11 mouse cellular contexts compared by ENCODE assay signal in genomic region chr16:24910834-24911233, GRCm38 (mm10).
DNase-seq lines count a peak whose midpoint lies in the region; ATAC-seq and TF ChIP-seq lines count a peak whose summit lies in the region.
"Had no signal": no experiment of that assay in that cellular context is flagged by ENCODE, and none has a peak within 500 bp of the region (broad histone marks: within the 10 kb centered on the region; RNA-seq: fewer than 3 reads in every experiment).

No protein-coding gene starts in this region.

- no peaks in the 10 kb centered on the region for H3K9me3 ChIP-seq in forebrain, postnatal 0 days (ENCODE audit: low read length)
- no peaks in the 10 kb centered on the region for H3K9me3 ChIP-seq in forebrain, embryonic 12.5 days
- H3K9me3 ChIP-seq in lung, embryonic 14.5 days (ENCODE audit: low read depth, low read length), result no peaks in the 10 kb centered on the region
- H3K9me3 ChIP-seq: stomach, embryonic 15.5 days had no signal

- peak; percentile 39 for TF ChIP-seq CTCF in forebrain, postnatal 0 days (IDR thresholded peaks at IDR 0.05; ENCODE audit: low read depth)
- peak; percentile 49 for TF ChIP-seq CTCF in lung, embryonic 14.5 days (IDR thresholded peaks at IDR 0.05; ENCODE audit: low read depth)

- no peak overlapping the region for H3K4me3 ChIP-seq in forebrain, postnatal 0 days (ENCODE audit: low read depth, low read length)
- no peak overlapping the region for H3K4me3 ChIP-seq in forebrain, embryonic 12.5 days (replicated peaks)
- H3K4me3 ChIP-seq in lung, embryonic 14.5 days (ENCODE audit: low read depth, low read length), result no peak overlapping the region
- H3K4me3 ChIP-seq: stomach, embryonic 15.5 days had no signal

- no peak overlapping the region for H3K4me2 ChIP-seq in forebrain, postnatal 0 days (ENCODE audit: low read depth)
- no peak overlapping the region for H3K4me2 ChIP-seq in forebrain, embryonic 12.5 days
- no peak overlapping the region for H3K4me2 ChIP-seq in lung, embryonic 14.5 days
- H3K4me2 ChIP-seq: stomach, embryonic 15.5 days had no signal

- H3K4me1 ChIP-seq in forebrain, postnatal 0 days (ENCODE audit: insufficient read depth), result peaks cover 5% of the 10 kb centered on the region
- H3K4me1 ChIP-seq in forebrain, embryonic 12.5 days, result peaks cover 3% of the 10 kb centered on the region; the same call in 1 of the 2 replicates
- peaks cover 7% of the 10 kb centered on the region; the same call in 1 of the 2 replicates for H3K4me1 ChIP-seq in lung, embryonic 14.5 days (ENCODE audit: insufficient read depth)

- no peak overlapping the region for H3K9ac ChIP-seq in forebrain, postnatal 0 days
- no peak overlapping the region for H3K9ac ChIP-seq in forebrain, embryonic 12.5 days
- H3K9ac ChIP-seq in lung, embryonic 14.5 days, result no peak overlapping the region
- H3K9ac ChIP-seq: stomach, embryonic 15.5 days had no signal

- 44% methylated on average over 3 of the region's 3 CpGs for WGBS in forebrain, postnatal 0 days
- 63% methylated on average over 3 of the region's 3 CpGs for WGBS in forebrain, embryonic 12.5 days
- WGBS in lung, embryonic 14.5 days, result 32% methylated on average over 3 of the region's 3 CpGs

- no peaks in the 10 kb centered on the region for H3K27me3 ChIP-seq in forebrain, postnatal 0 days (ENCODE audit: insufficient read depth, low read length)
- H3K27me3 ChIP-seq in forebrain, embryonic 12.5 days, result no peaks in the 10 kb centered on the region
- no peaks in the 10 kb centered on the region for H3K27me3 ChIP-seq in lung, embryonic 14.5 days (ENCODE audit: insufficient read depth, low read length)
- H3K27me3 ChIP-seq: stomach, embryonic 15.5 days had no signal

- DNase-seq in forebrain, postnatal 0 days, result no peak
- DNase-seq in lung, embryonic 14.5 days, result peak; percentile 69
- DNase-seq in lung, postnatal 25 days (ENCODE audit: low spot score), result no peak
- DNase-seq in Muller cell, postnatal 12 days (ENCODE audit: inconsistent ontology term), result peak; percentile 56
- DNase-seq in layer of hippocampus, adult 8-10 months (ENCODE audit: low spot score in 2 of 2), result no peak
- DNase-seq in urinary bladder, postnatal 14 days (ENCODE audit: low spot score), result no peak
- DNase-seq: cerebellum, adult 11-12 months had no signal

- no peak overlapping the region for H3K27ac ChIP-seq in forebrain, postnatal 0 days (ENCODE audit: low read depth, low read length)
- H3K27ac ChIP-seq in forebrain, embryonic 12.5 days, result no peak overlapping the region
- H3K27ac ChIP-seq in lung, embryonic 14.5 days (ENCODE audit: low read depth), result no peak overlapping the region
- H3K27ac ChIP-seq: stomach, embryonic 15.5 days had no signal

- ATAC-seq in forebrain, postnatal 0 days, result peak; percentile 36; the same call in 1 of the 2 replicates
- ATAC-seq in forebrain, embryonic 12.5 days (ENCODE audit: low FRiP score), result no peak
- peak; percentile 57; the same call in 1 of the 2 replicates for ATAC-seq in lung, embryonic 14.5 days (ENCODE audit: insufficient read depth)
- ATAC-seq in megakaryocyte-erythroid progenitor cell, adult 5-6 weeks (replicated peaks; ENCODE audit: low FRiP score, low TSS enrichment, poor library complexity, severe bottlenecking), result peak; percentile 63; the same call in 1 of the 2 replicates

- no peaks in the 10 kb centered on the region for H3K36me3 ChIP-seq in forebrain, postnatal 0 days (ENCODE audit: insufficient read depth)
- H3K36me3 ChIP-seq in forebrain, embryonic 12.5 days (replicated peaks), result no peaks in the 10 kb centered on the region
- H3K36me3 ChIP-seq in lung, embryonic 14.5 days (ENCODE audit: insufficient read depth), result no peaks in the 10 kb centered on the region
- H3K36me3 ChIP-seq: G1E; stomach, embryonic 15.5 days had no signal

Comparison
In these comparisons a context has a peak if more than half of its experiments do, and no peak if none do; other contexts are left out.
1. DNase-seq: peak in lung, embryonic 14.5 days (single experiment) and Muller cell, postnatal 12 days (single experiment); none in forebrain, postnatal 0 days (single experiment), lung, postnatal 25 days (single experiment), layer of hippocampus, adult 8-10 months (0 of 2) and urinary bladder, postnatal 14 days (single experiment).